Mouse (Mus musculus): ENCODE data around the gene Arsg.

DNA sequence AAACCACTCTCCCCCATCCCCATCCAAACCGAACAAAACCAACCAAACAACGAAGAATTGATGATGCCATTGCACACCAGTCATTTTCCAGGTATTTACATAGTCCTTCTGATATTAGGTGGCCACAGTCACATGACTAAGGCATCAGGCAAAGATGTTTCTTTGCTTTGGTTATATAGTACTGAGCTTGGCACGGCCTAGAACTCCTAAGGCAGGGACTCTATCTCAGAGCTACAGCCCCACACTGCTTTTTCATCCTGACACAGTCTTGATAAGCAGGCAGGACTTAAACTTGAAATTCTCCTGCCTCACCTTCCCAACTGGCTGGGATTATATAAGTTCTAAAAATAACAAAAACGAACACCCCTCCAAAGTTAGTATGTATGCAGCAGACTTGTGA, 8.1 kb upstream of the Arsg start:
- no peak for TF ChIP-seq POLR2A (IDR thresholded peaks at IDR 0.05; ENCODE audit: borderline replicate concordance, extremely low read depth, low read depth, low read length)
- TF ChIP-seq CTCF (IDR thresholded peaks at IDR 0.05; ENCODE audit: insufficient read depth, low read length): no peak
